Mouse (Mus musculus) neural tube, embryonic 14.5 days (tissue): ENCODE results near the gene Hsf4. TPM values are rescaled to one million over a fixed set of nuclear protein-coding genes. Genes with fewer than 3 reads are reported as not detected.
A peak's percentile ranks its signal among the peaks of the same experiment; 100 is the strongest.

Source experiments
- ATAC-seq: fragments of 200-750 bp; cut with Nextera tagmentation; 2 replicates; pipeline ENCODE4 v1.8.0; 2017; ENCODE audit warnings: low read depth, mild to moderate bottlenecking, moderate TSS enrichment, moderate library complexity
- H3K27ac ChIP-seq: fragments of 300-500 bp; sonication (generic); 2 replicates; pipeline ENCODE4 v1.5.1; 2014; ENCODE audit warnings: low read depth, mild to moderate bottlenecking, control low read depth, low read length, moderate library complexity, mixed read lengths
- H3K27me3 ChIP-seq: fragments of 300-500 bp; sonication (generic); 2 replicates; pipeline ENCODE4 v1.6.1; 2014; ENCODE audit warnings: low read length; ENCODE audit not compliant: control insufficient read depth, insufficient read depth
- H3K36me3 ChIP-seq: fragments of 300-500 bp; sonication (generic); 2 replicates; pipeline ENCODE4 v1.6.1; 2014; ENCODE audit warnings: low read length, mixed read lengths; ENCODE audit not compliant: control insufficient read depth, insufficient read depth
- H3K4me1 ChIP-seq: fragments of 300-500 bp; sonication (generic); 2 replicates; pipeline ENCODE4 v1.6.1; 2014; ENCODE audit warnings: low read length; ENCODE audit not compliant: control insufficient read depth, insufficient read depth
- H3K4me2 ChIP-seq: fragments of 300-500 bp; sonication (generic); 2 replicates; pipeline ENCODE4 v1.6.1; 2014; ENCODE audit warnings: mild to moderate bottlenecking, low read depth, low read length, control low read depth
- H3K4me3 ChIP-seq: fragments of 300-500 bp; sonication (generic); 2 replicates; pipeline ENCODE4 v1.5.1; 2014; ENCODE audit warnings: low read depth, low read length, control low read depth, mixed read lengths
- H3K9ac ChIP-seq: fragments of 300-500 bp; sonication (generic); replicated peaks from 2 replicates; pipeline ENCODE4 v1.6.1; 2014; ENCODE audit warnings: low read depth, mild to moderate bottlenecking, control low read depth, low read length, mixed read lengths
- H3K9me3 ChIP-seq: fragments of 300-500 bp; sonication (generic); 2 replicates; pipeline ENCODE4 v1.6.1; 2016; ENCODE audit warnings: low read length; ENCODE audit not compliant: control insufficient read depth
- WGBS: fragments of 180-500 bp; shearing (Covaris S2); extraction: QIAGEN DNeasy Blood & Tissue Kit; methylation state at CpG from one replicate; pipeline ENCODE4 v1.1.7; 2014; 5-methylcytosine and 5-hydroxymethylcytosine counted together
- polyA plus RNA-seq: library from polyadenylated mRNA; unstranded; fragments of >200 nt; fragmentation: Nextera tagmentation; extraction: Ambion mirVana; gene quantifications from 2 replicates; pipeline ENCODE4 v1.2.1, GENCODE M21; 2014

Hsf4 gene
- polyA plus RNA-seq, 1 experiment from 2014 or later, result 0.66 TPM

DNA sequence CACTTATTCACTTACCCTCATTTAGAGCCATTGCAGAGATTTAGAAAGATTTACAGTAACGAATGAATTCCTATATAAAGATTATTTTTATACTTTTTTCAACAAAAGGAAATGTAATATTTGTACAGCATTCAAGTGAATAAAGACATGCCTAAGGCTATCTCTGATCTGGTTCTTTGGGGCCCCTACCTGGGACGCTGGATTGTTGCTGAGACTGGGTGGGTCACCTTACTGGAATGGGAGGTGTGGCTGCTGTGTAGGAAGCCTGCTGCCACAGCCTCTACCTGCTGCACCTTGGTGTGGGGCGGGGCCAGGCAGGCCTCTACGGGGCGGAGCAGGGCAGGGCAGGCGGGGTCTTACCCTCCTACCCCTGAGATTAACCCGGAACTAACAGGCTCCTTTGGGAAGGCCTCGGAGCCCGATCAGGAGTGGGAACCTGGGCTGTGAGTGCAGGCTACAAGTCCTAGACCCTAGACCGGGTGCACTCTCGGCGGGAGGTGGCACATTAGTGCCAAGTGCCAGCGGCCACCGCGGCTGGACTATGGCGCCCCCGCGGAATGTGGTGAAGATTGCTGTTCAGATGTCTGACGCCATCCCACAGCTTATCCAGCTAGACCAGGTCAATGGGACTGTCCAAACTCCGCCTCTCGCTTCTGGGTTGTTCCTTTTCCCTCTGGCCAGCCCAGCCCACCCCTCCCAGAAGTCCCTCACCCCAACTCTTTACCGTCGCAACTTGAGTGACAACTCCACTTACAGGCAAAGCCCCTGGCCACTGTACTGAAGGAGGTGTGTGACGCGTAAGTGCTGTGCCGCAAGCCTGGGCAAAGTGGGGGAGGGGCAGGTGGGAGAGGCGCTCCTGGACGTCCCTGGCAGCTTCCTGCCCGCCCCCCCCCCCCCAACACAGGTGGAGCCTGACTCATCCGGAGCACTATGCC, 35.9 kb downstream of the Hsf4 start, which contains the start of gene Elmo3:
Gene Elmo3, plus strand, starts transcription at position 391 of the 935 bp plus-strand sequence.
- 0 out of 2 replicates have a peak within 1 kb of the TSS, but pooled peaks have one; percentile 12 for H3K9ac ChIP-seq
- WGBS, result 10% methylated on average over 28 of the region's 30 CpGs
- H3K4me2 ChIP-seq, result peak within 1 kb of the TSS; percentile 9
- no peaks in the 10 kb centered on the region for H3K27me3 ChIP-seq
- peak; percentile 46 for ATAC-seq
- H3K4me3 ChIP-seq, result no peak within 1 kb of the TSS
- H3K36me3 ChIP-seq, result peaks cover 33% of the 10 kb centered on the region
- H3K9me3 ChIP-seq, result no peaks in the 10 kb centered on the region
- 0 out of 2 replicates have a peak within 1 kb of the TSS, but pooled peaks have one; percentile 31 for H3K27ac ChIP-seq
- H3K4me1 ChIP-seq, result peaks cover 12% of the 10 kb centered on the region; the same call in 1 of the 2 replicates

DNA sequence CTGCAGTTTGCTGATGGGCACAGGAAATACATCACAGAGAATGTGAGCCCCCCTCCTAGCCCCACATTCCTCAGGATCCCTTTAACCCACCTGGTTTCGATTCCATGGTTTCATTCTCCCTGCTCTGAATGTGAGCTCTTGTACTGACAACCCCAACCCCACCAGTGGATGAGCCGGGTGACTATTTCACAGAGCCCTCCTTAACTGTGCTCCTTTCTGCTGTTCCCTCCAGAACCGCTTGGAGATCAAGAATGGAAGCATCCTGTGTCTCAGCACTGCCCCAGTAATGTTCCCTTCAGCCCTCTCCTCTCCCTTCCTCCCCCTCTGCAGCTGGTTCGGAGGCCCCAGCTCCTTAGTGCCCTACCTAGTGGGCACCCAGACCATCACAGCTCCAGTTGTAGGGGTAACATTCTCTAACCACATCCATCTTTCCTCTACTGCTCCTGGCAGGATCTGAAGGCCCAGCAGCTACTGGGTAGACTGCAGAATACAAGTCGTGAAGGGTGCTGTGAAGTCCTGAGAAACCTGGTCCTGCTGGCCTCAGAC, 36.6 kb downstream of the Hsf4 start:
- H3K36me3 ChIP-seq, result peaks cover 29% of the 10 kb centered on the region
- no peaks in the 10 kb centered on the region for H3K9me3 ChIP-seq
- ATAC-seq, result 0 out of 2 replicates have a peak, but pooled peaks have one; percentile 8
- no peak overlapping the region for H3K27ac ChIP-seq
- WGBS, result 59% methylated on average over 5 of the region's 5 CpGs
- 0 out of 2 replicates have a peak overlapping the region, but pooled peaks have one; percentile 9 for H3K4me2 ChIP-seq
- no peak overlapping the region for H3K4me3 ChIP-seq
- H3K27me3 ChIP-seq, result no peaks in the 10 kb centered on the region
- H3K4me1 ChIP-seq, result peaks cover 12% of the 10 kb centered on the region; the same call in 1 of the 2 replicates
- H3K9ac ChIP-seq, result no peak overlapping the region

DNA sequence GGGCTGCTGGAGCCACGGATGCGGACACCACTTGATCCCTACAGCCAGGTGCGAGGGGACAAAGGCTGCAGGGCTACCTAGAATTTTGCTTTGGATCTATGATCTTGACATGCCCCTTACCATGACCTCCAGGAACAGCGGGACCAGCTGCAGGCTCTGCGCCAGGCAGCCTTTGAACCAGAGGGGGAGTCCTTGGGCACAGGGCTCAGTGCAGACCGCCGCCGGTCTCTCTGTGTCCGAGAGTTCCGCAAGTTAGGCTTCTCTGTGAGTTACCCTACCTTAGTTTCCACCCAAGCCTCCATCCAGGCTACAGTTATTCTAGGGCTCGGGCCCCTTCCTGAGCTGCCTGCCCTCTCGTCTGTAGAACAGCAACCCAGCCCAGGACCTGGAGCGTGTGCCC, 38.1 kb downstream of the Hsf4 start:
- Histone ChIP-seq H3K9ac (no peak overlapping the region), H3K4me2 (no peak overlapping the region), H3K27ac (no peak overlapping the region), H3K36me3 (peaks cover 22% of the 10 kb centered on the region), H3K9me3 (no peaks in the 10 kb centered on the region), H3K27me3 (no peaks in the 10 kb centered on the region), H3K4me3 (no peak overlapping the region), H3K4me1 (peaks cover 12% of the 10 kb centered on the region; the same call in 1 of the 2 replicates)
- WGBS, result 97% methylated on average over 13 of the region's 13 CpGs
- ATAC-seq, result no peak

DNA sequence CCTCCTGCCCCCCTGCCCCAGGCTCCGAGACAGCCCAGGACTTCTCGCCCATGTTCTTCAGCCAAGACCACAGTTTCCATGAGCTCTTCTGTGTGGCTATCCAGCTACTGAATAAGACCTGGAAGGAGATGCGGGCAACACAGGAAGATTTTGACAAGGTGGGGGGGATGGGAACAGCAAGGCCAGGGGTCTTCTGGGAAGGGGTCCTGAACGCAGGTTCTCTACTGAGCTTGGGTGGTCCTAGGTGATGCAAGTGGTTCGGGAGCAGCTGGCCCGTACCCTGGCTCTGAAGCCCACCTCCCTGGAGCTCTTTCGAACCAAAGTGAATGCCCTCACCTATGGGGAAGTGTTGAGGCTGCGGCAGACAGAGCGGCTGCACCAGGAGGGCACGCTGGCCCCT, 38.8 kb downstream of the Hsf4 start:
- H3K36me3 ChIP-seq, result peaks cover 22% of the 10 kb centered on the region
- H3K9ac ChIP-seq, result no peak overlapping the region
- H3K4me3 ChIP-seq, result no peak overlapping the region
- no peaks in the 10 kb centered on the region for H3K9me3 ChIP-seq
- 95% methylated on average over 10 of the region's 10 CpGs for WGBS
- H3K4me1 ChIP-seq, result peaks cover 12% of the 10 kb centered on the region; the same call in 1 of the 2 replicates
- no peaks in the 10 kb centered on the region for H3K27me3 ChIP-seq
- no peak overlapping the region for H3K4me2 ChIP-seq
- H3K27ac ChIP-seq, result no peak overlapping the region
- ATAC-seq, result no peak

DNA sequence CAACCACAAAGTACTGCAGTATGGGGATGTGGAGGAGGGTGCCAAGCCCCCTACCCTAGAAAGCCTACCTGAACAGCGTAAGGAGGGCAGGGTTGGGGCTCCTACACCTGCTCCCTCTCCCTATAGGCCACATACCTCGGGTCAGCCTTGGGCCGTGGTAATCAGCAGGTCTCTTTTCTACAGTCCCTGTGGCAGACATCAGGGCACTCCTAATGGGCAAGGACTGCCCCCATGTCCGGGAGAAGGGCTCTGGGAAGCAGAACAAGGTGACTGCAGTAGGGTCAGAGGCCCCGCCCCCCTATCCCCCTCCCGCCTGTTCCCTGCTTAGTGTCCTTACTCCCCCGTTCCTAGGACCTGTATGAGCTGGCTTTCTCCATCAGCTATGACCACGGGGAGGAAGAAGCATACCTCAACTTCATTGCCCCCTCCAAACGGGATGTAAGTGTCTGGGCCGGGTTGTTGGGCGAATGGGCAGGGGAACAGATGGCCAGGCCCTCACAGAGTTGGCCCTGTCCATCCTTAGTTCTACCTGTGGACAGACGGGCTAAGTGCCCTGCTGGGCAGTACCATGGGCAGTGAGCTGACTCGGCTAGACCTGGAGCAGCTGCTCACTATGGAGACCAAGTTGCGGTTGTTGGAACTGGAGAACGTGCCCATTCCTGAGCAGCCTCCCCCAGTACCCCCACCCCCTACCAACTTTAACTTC, 39.7 kb downstream of the Hsf4 start:
- 81% methylated on average over 15 of the region's 15 CpGs for WGBS
- Histone ChIP-seq H3K27ac (no peak overlapping the region), H3K4me2 (no peak overlapping the region), H3K9me3 (no peaks in the 10 kb centered on the region), H3K4me3 (no peak overlapping the region), H3K9ac (no peak overlapping the region), H3K36me3 (peaks cover 24% of the 10 kb centered on the region), H3K27me3 (no peaks in the 10 kb centered on the region), H3K4me1 (peaks cover 12% of the 10 kb centered on the region; the same call in 1 of the 2 replicates)
- no peak for ATAC-seq

DNA sequence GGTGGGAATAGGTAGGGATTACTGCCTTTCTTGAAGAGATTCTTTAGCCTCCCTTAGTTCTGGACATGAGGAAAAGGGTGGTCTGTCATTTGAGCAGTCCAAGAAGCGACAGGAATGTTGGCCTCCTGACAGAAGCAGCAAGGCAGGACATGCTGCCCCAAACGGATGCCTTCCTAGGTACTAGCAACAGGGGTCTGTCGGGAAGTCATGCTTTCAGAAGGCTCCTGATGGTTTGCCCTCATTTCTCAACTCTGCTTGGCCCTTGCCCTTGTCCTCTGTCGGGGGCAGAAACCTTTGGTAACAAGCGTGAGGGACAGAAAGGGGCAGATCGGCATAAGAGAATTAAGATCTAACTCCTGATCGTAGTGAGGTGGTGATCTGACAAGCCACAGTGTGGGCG, 40.5 kb downstream of the Hsf4 start:
- no peaks in the 10 kb centered on the region for H3K27me3 ChIP-seq
- H3K4me3 ChIP-seq, result no peak overlapping the region
- H3K4me1 ChIP-seq, result peaks cover 8% of the 10 kb centered on the region; the same call in 1 of the 2 replicates
- no peak overlapping the region for H3K4me2 ChIP-seq
- H3K36me3 ChIP-seq, result peaks cover 30% of the 10 kb centered on the region
- no peak overlapping the region for H3K9ac ChIP-seq
- WGBS, result 92% methylated on average over 8 of the region's 8 CpGs
- no peak for ATAC-seq
- no peaks in the 10 kb centered on the region for H3K9me3 ChIP-seq
- H3K27ac ChIP-seq, result no peak overlapping the region

DNA sequence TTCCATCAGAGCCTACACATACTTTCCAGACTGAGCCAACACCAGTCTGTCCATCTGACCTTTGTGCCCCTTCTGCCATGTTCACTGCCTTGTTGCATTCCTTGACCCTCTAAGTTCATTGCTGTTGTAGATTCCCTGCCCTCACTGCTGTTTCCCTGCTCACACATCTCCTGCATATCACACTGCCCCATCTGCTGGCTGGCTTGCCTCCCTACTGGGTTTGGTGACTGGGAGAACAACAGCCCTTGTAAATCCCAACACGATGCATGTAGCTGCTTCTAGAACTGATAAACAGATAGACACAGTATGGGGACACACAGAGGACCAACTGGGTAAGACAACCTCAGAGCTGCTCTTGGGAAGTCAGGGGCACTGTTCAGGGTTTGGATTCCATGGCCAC, 42.1 kb downstream of the Hsf4 start:
- H3K4me1 ChIP-seq, result no peaks in the 10 kb centered on the region
- no peaks in the 10 kb centered on the region for H3K27me3 ChIP-seq
- H3K36me3 ChIP-seq, result peaks cover 37% of the 10 kb centered on the region
- no peak overlapping the region for H3K4me2 ChIP-seq
- no peak for ATAC-seq
- no peak overlapping the region for H3K27ac ChIP-seq
- WGBS, result 90% methylated on average over 1 of the region's 1 CpGs
- H3K9ac ChIP-seq, result no peak overlapping the region
- H3K4me3 ChIP-seq, result no peak overlapping the region
- no peaks in the 10 kb centered on the region for H3K9me3 ChIP-seq

DNA sequence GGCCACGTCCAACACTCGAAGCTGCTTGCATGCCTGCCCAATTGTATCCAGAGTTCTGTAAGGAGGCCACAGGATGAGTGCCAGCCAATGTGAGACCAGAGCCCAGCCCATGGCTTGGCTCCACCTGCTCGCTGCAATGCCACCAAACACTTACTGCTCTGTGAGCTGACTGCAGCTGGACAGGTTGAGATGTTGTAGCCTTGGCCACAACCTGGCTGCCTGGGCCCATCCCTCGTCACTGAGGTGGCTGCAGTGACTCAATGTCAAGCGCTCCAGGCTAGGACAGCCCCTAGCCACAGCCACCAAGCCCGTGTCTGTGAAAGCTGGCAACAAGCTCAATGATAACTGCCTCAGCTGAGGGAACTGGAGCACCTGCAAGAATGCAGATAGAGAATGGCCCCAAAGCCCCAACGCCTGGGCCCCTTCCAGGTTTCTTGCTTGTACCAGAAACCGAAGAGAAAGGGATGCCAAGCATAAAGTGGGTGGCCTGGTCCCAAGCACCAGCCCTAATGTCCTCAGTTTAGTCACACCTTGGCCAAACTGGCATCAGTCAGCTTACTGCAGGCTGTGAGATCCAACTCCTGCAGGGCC, 43.4 kb downstream of the Hsf4 start:
- Histone ChIP-seq H3K9me3 (no peaks in the 10 kb centered on the region), H3K4me1 (no peaks in the 10 kb centered on the region), H3K9ac (no peak overlapping the region), H3K4me2 (no peak overlapping the region), H3K4me3 (no peak overlapping the region), H3K27ac (no peak overlapping the region), H3K36me3 (peaks cover 37% of the 10 kb centered on the region), H3K27me3 (no peaks in the 10 kb centered on the region)
- 90% methylated on average over 8 of the region's 8 CpGs for WGBS
- ATAC-seq, result no peak
